Mouse (Mus musculus) gastrocnemius, adult 2 months (tissue): ENCODE measurements around the gene Rpl35. TPM values are rescaled to one million over a fixed set of nuclear protein-coding genes. Genes with fewer than 3 reads are reported as not detected.
A peak's percentile ranks its signal among the peaks of the same experiment; 100 is the strongest.

ENCODE experiments used
- DNase-seq: peaks from one replicate; pipeline ENCODE4 v3.0.0; 2022
- H3K27ac ChIP-seq: fragments of 200-600 bp; 2 replicates; pipeline ENCODE4 v1.8.1; 2022; ENCODE audit warnings: mild to moderate bottlenecking
- H3K4me3 ChIP-seq: fragments of 200-600 bp; 2 replicates; pipeline ENCODE4 v1.8.1; 2022; ENCODE audit warnings: mild to moderate bottlenecking, moderate library complexity
- CTCF ChIP-seq: fragments of 200-600 bp; IDR thresholded peaks from 2 replicates; pipeline ENCODE4 v1.8.1; 2022; ENCODE audit warnings: antibody characterized with exemption, mild to moderate bottlenecking, moderate library complexity
- intact Hi-C: fragments of 180-260 bp; cut with DNase I; formaldehyde crosslinking; loops from one replicate; pipeline ENCODE4 v1.15.1; 2025
- total RNA-seq, 2 experiments: library from RNA; stranded (reverse); gene quantifications; 2 replicates each; pipeline ENCODE4 v1.2.3; 2021

Rpl35 gene
- total RNA-seq, 2 experiments from 2014 or later: 264 to 300 TPM

GRCm38 (mm10) chr2:38992004-38992403 lies 13.4 kb downstream of the Rpl35 start:
- no peak for DNase-seq
- no peak overlapping the region for H3K27ac ChIP-seq
- no peak for TF ChIP-seq CTCF
- intact Hi-C loops: no loop called here
- H3K4me3 ChIP-seq: no peak overlapping the region

GRCm38 (mm10) chr2:38988929-38989328 lies 16.5 kb downstream of the Rpl35 start:
- no peak for TF ChIP-seq CTCF
- DNase-seq: no peak
- intact Hi-C loops: no loop called here
- Histone ChIP-seq H3K4me3 (no peak overlapping the region), H3K27ac (no peak overlapping the region)

- Histone ChIP-seq H3K4me3 (no peak overlapping the region), H3K27ac (peak overlapping the region; percentile 60)
- no peak for TF ChIP-seq CTCF
- DNase-seq: peak; percentile 14
- intact Hi-C loops: no loop called here
Observed at GRCm38 (mm10) chr2:38987803-38988510, 17.5 kb downstream of the Rpl35 start.

GRCm38 (mm10) chr2:38987371-38987770 lies 18.1 kb downstream of the Rpl35 start:
- intact Hi-C loops: no loop called here
- TF ChIP-seq CTCF: no peak
- DNase-seq: peak; percentile 37
- Histone ChIP-seq H3K27ac (peak overlapping the region; percentile 60), H3K4me3 (no peak overlapping the region)

- Histone ChIP-seq H3K27ac (peak overlapping the region; percentile 60), H3K4me3 (no peak overlapping the region)
- TF ChIP-seq CTCF: no peak
- intact Hi-C loops: no loop called here
- peak; percentile 79 for DNase-seq
Observed at GRCm38 (mm10) chr2:38986580-38986979, 18.8 kb downstream of the Rpl35 start.

GRCm38 (mm10) chr2:38983456-38983855 lies 22.0 kb downstream of the Rpl35 start:
- intact Hi-C loops: no loop called here
- H3K27ac ChIP-seq: no peak overlapping the region
- DNase-seq: no peak
- peak; percentile 44; the same call in 1 of the 2 replicates for TF ChIP-seq CTCF
- no peak overlapping the region for H3K4me3 ChIP-seq

GRCm38 (mm10) chr2:38977837-38978236 lies 27.6 kb downstream of the Rpl35 start:
- DNase-seq: no peak
- no peak for TF ChIP-seq CTCF
- Histone ChIP-seq H3K27ac (no peak overlapping the region), H3K4me3 (no peak overlapping the region)
- intact Hi-C loops: no loop called here

- Histone ChIP-seq H3K4me3 (no peak overlapping the region), H3K27ac (no peak overlapping the region)
- TF ChIP-seq CTCF: no peak
- DNase-seq: no peak
- intact Hi-C loops: no loop called here
Observed at GRCm38 (mm10) chr2:38975941-38976805, 29.3 kb downstream of the Rpl35 start.

- intact Hi-C loops: no loop called here
- no peak for TF ChIP-seq CTCF
- Histone ChIP-seq H3K4me3 (no peak overlapping the region), H3K27ac (no peak overlapping the region)
- DNase-seq: no peak
Observed at GRCm38 (mm10) chr2:38975181-38975580, 30.2 kb downstream of the Rpl35 start.

- no peak overlapping the region for H3K4me3 ChIP-seq
- no peak for TF ChIP-seq CTCF
- H3K27ac ChIP-seq: no peak overlapping the region; the same call in 1 of the 2 replicates
- intact Hi-C loops: no loop called here
- no peak for DNase-seq
Observed at GRCm38 (mm10) chr2:38974171-38974570, 31.3 kb downstream of the Rpl35 start.

GRCm38 (mm10) chr2:38973701-38974100 lies 31.7 kb downstream of the Rpl35 start:
- DNase-seq: no peak
- no peak for TF ChIP-seq CTCF
- intact Hi-C loops: no loop called here
- no peak overlapping the region; the same call in 1 of the 2 replicates for H3K27ac ChIP-seq
- H3K4me3 ChIP-seq: no peak overlapping the region

GRCm38 (mm10) chr2:38973223-38973622 lies 32.2 kb downstream of the Rpl35 start:
- no peak overlapping the region for H3K4me3 ChIP-seq
- no peak for DNase-seq
- peak; percentile 7; the same call in 1 of the 2 replicates for TF ChIP-seq CTCF
- intact Hi-C loops: no loop called here
- H3K27ac ChIP-seq: peak overlapping the region; percentile 38; the same call in 1 of the 2 replicates

GRCm38 (mm10) chr2:38970057-38970456 lies 35.4 kb downstream of the Rpl35 start:
- no peak for TF ChIP-seq CTCF
- DNase-seq: no peak
- H3K27ac ChIP-seq: no peak overlapping the region
- no peak overlapping the region for H3K4me3 ChIP-seq
- intact Hi-C loops: no loop called here
